Mouse (Mus musculus) spleen, postnatal 4 days (tissue): ENCODE measurements around the gene Smo.

Experiments used
- DNase-seq, 2 experiments: peaks; one replicate each; pipeline ENCODE4 v3.0.0; 2022; ENCODE audit warnings: low spot score in 2 of 2

Smo gene

GRCm38 (mm10) chr6:29774161-29774560 lies 38.9 kb downstream of the Smo start:
- no peak for DNase-seq

DNA sequence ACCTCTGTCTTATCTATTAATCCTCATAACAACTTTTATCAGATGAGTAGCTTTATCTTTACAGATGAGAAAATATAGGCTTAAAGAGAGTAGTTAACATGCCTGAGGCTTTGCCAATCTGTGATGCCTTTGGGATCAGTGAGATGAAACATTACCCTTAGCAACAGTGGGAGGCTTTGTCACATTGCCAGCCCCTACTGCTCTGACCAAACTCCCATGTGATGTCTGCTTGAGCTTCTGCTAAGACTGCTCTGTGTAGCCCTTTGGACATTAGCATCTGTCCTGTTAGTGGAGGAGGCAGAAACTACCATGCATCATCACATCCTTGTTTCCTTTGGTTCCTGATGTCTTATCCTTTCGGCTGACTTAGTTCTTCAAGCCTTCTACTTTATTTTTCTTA lies 40.3 kb downstream of the Smo start:
- no peak for DNase-seq

DNA sequence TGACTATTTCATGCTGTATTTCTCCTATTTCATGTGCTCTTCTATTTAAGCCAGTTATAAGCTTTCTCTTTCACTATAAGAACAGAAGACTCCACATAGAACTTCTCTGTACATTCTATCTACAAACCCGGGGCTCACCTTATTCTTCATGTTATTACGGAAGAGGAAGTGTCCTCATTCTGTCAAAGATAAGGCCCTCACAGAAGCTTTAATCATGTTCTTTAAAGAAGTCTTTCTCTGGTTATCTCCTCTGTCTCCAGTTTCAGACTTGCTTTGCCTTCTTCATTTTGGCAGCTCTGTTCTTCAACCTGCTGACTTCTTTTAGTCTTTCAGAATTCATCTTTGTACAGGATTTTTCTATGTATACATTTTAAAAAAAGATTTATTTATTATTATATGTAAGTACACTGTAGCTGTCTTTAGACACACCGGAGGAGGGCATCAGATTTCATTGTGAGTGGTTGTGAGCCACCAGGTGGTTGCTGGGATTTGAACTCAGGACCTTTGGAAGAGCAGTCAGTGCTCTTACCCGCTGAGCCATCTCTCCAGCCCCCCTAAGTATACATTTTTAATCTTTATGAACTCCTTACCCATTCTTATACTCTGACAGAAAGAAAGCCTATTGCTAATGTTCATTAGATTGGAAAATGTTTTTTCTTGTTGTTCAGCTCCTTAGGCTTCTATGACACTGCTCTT lies 41.4 kb downstream of the Smo start:
- no peak for DNase-seq

GRCm38 (mm10) chr6:29777238-29777555 lies 41.9 kb downstream of the Smo start:
- DNase-seq, result no peak

DNA sequence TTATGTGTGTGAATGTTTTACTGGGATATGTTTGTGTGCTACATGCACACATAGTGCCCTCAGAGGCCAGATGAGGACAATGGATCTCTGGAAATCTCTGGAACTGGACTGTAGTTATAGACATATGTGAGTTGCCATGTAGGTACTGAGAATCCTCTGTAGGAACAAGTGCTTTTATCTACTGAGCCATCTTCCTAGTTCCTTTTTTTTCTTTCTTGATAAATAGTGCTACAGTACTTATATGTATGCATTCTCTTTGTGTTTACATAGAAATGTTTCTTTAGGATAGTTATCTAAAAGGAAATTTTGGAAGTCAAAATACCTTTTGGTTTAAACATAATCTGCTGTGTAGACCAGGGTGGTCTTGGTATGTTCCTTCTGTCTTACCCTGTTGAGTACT lies 44.8 kb downstream of the Smo start:
- DNase-seq, result no peak

DNA sequence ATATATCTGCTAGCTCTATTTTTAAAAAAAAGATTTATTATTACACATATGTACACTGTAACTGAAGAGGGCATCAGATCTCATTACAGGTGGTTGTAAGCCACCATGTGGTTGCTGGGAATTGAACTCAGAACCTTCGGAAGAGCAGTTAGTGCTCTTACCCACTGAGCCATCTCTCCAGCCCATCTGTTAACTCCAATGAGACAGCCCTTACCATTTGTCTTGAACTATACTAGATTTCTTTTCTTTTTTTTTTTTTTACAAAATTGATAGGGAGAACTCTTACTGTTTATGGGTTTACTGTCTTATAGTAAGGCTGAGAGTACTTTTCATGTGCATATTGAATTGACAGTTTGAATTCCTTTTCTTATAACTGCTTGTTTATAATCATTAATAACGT lies 45.3 kb downstream of the Smo start:
- no peak for DNase-seq

DNA sequence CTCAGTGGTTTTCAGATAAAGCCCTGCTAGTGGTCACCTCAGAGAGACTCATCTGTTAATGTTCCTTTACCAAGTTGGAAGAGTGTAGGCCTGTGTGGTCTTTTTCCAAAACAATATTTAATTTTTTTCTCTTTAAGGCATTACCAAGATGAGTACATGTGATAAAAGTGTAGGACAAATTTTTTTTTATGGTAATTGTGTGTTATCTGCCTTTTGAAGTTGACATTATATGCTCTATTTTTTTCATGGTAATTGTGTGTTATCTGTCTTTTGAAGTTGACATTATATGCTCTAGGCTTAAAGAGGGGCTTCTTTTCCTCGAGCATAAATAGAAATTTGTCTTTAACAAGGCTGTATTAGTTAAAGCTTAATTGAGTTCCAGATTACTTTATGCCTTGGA lies 46.9 kb downstream of the Smo start:
- no peak for DNase-seq

DNA sequence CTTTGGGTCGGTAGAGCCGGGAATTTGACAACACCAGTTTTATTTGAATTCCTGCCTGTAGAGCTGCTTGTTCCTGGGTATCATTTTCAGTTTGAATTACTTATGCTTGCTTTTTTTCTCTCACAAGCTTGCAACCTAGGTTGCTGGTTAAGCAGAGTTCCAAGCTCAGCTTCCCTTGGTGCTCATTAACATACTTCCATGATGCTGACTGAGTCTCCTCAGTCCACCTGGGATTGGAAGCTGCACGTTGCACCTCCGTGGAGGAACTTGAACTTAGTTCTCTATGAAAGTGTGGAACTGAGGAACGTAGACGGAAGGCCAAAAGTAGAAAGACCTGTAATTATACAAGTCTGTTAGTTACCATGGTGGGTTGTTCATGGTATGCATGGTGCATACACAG lies 48.7 kb downstream of the Smo start:
- DNase-seq, result no peak

DNA sequence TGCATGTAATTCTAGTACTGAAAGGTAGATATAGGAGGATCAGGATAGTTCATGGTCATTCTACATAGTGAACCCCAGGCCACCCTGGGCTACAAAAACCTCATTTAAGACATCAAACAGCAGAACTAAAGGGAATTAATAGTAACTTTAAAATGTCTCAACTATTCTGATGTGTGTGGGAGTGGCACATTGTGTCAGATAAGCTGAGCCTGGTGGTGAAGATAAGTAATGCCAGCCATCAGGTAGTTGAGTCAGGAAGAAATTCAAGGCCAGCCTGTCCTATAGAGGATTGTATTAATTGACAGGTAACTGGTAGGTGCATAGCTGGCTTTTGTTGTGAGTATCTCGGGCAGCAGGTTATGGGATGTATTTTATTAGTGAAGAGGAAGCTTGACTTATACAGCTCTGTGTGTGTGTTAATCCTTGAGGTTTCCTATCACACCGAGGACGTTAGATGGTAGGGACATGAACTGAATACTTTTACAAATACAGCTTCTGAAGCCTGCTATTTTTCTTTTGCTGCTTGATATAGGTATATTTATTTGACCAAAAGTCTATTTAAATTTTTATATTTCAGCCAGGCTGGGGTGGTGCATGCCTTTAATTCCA lies 49.2 kb downstream of the Smo start:
- DNase-seq, result peak in 1 of 2 experiments; percentile 13

- no peak for DNase-seq
These were observed 50.5 kb downstream of the Smo start for GRCm38 (mm10) chr6:29785759-29786158.

GRCm38 (mm10) chr6:29788779-29789350 lies 53.6 kb downstream of the Smo start:
- no peak for DNase-seq

GRCm38 (mm10) chr6:29790014-29790698 lies 54.9 kb downstream of the Smo start:
- DNase-seq, result no peak

DNA sequence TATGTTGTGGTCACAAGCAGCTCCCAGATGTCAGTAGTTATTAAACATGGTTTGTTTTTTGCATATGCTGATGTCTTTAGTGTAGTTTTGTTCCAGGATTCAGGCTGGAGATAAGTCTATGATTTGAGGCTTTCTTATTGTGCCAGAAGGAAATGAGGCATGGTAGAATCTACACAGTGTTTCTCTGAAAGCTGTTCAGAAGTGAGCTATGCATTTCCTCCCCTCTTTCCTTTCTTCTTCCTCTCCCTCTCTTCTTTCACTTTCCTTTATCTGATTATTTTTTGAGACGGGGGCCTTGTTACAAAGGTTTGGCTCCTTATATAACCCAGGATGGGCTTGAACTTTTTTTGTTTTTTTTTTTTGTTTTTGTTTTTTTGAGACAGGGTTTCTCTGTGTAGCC lies 58.2 kb downstream of the Smo start:
- DNase-seq, result no peak

DNA sequence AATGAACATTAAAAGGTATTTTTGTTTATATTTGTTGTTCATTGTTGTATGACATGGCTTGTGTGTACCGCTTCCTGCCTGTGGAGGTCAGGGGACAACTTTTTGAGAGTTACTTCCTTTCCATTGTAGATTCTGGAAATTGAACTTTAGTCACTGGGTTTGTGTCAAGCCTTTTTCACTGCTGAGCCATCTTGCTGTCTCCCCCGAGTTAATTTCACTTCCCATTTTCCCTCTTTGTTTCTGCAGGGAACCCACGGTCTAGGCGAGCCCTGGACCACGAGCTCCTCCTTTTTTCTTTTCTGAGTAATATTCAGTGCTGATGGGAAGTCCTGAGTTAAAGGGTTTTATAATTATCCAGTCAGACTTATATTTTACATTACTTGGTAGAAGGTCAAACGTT lies 59.3 kb downstream of the Smo start:
- DNase-seq, result no peak

DNA sequence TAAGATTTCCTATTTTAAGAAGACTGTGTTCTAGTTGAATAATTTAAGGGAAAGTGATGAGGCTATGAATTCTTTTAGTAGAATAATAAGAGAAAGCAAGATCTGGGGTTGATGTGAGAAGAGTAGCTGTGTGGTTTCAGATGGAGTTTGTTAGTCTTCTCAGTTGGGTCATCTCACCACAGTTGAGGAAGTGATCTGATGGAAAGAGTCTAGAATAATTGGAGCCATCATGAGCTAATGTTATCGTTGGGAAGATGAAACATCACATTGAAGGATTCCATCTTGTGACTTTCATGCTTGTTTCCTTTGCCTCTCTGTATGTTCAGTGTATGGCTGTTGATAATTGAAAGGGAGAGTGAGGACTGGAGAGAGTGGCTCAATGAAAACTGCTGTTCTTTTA lies 67.7 kb downstream of the Smo start:
- DNase-seq, result no peak

DNA sequence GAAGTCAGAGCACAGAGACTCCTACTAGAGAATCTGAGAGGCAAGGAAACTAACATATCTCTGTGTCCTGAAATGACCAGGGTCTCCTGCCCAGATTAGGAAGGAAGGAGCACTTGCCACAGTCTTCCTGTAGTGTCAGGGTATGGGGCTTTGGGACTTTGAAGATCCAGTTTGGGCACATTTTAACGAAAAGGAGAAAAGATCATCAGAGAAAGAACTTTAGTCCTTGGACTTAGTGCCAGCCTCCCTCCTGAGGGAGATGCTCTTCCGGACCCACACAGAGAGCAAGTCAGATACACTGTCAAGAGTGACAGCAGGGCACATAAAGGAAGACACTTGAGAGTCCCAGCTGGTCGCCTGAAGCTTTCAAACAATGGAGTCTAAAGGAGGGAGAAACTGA lies 68.7 kb downstream of the Smo start:
- no peak for DNase-seq

DNA sequence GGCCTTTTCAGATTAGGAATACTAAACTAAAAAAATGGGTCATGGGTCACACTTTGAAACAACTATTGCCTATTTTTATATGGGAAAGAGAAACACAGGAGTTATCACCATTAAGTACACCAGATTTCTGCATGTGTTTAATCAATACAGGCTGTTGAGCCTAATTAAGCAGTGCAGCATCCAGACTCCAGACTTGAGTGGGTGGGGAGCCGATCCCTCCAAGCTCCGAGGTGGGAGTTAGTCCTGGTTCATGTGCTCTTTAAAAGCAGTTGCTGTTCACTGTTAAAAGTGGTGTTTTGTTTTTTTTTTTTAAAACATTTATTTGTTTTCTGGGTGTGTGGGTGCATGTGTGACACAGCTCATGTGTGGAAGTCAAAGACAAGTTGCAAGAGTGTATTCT lies 70.1 kb downstream of the Smo start:
- no peak for DNase-seq
